Mouse (Mus musculus) lung, adult 2 months (tissue): Measurements from ENCODE around the gene Fgd2.

Experiments
- CTCF ChIP-seq: fragments of 200-500 bp; IDR thresholded peaks from 2 replicates; pipeline ENCODE4 v1.5.1; 2011; ENCODE audit warnings: mild to moderate bottlenecking, low read length, control low read depth; ENCODE audit not compliant: insufficient read depth
- POLR2A ChIP-seq: fragments of 200-500 bp; IDR thresholded peaks from 2 replicates; pipeline ENCODE4 v1.6.1; 2011; ENCODE audit warnings: low read depth, mild to moderate bottlenecking, control low read depth, low read length, borderline replicate concordance; ENCODE audit errors: extremely low read depth

- TF ChIP-seq POLR2A (no peak), CTCF (peak; percentile 99)
Measured at GRCm38 (mm10) chr17:29396821-29397242, 36.1 kb downstream of the Fgd2 start.
